Mouse (Mus musculus): Measurements from ENCODE around the gene Adgrg2. TPM values are rescaled to one million over a fixed set of nuclear protein-coding genes. Genes with fewer than 3 reads are reported as not detected.

Adgrg2 gene
- polyA plus RNA-seq, 1 experiment from 2014 or later, result 2.1 TPM

GRCm38 (mm10) chrX:160432192-160432591 lies 41.7 kb downstream of the Adgrg2 start:
- no peak overlapping the region for H3K27ac ChIP-seq

GRCm38 (mm10) chrX:160441272-160441671 lies 50.8 kb downstream of the Adgrg2 start:
- Histone ChIP-seq H3K4me2 (no peak overlapping the region), H3K9ac (replicated peaks) (no peak overlapping the region), H3K9me3 (no peaks in the 10 kb centered on the region), H3K27ac (no peak overlapping the region), H3K4me3 (replicated peaks) (no peak overlapping the region), H3K27me3 (peaks cover 34% of the 10 kb centered on the region), H3K36me3 (no peaks in the 10 kb centered on the region), H3K4me1 (replicated peaks) (no peaks in the 10 kb centered on the region)
- no peak for ATAC-seq (ENCODE audit: insufficient number of reproducible peaks, insufficient read depth, low FRiP score, low TSS enrichment, low read depth)

More at GRCm38 (mm10) chrX:160432192-160432591, 41.7 kb downstream of the Adgrg2 start:
- Histone ChIP-seq H3K9me3 (no peaks in the 10 kb centered on the region), H3K4me3 (replicated peaks) (no peak overlapping the region), H3K4me2 (no peak overlapping the region), H3K36me3 (no peaks in the 10 kb centered on the region), H3K27me3 (peaks cover 9% of the 10 kb centered on the region), H3K4me1 (replicated peaks) (no peaks in the 10 kb centered on the region), H3K9ac (replicated peaks) (no peak overlapping the region)
- no peak for ATAC-seq (ENCODE audit: insufficient number of reproducible peaks, insufficient read depth, low FRiP score, low TSS enrichment, low read depth)
- 89% methylated on average over 7 of the region's 7 CpGs for WGBS

- no peaks in the 10 kb centered on the region for H3K9me3 ChIP-seq
- H3K4me3 ChIP-seq (replicated peaks), result no peak overlapping the region
- H3K9ac ChIP-seq (replicated peaks), result no peak overlapping the region
- H3K4me2 ChIP-seq, result no peak overlapping the region
- H3K4me1 ChIP-seq (replicated peaks), result no peaks in the 10 kb centered on the region
- H3K36me3 ChIP-seq, result no peaks in the 10 kb centered on the region
- ATAC-seq (ENCODE audit: insufficient number of reproducible peaks, insufficient read depth, low FRiP score, low TSS enrichment, low read depth), result no peak
- peaks cover 29% of the 10 kb centered on the region for H3K27me3 ChIP-seq
- WGBS, result 85% methylated on average over 3 of the region's 3 CpGs
- no peak overlapping the region for H3K27ac ChIP-seq
These were observed 57.9 kb downstream of the Adgrg2 start for GRCm38 (mm10) chrX:160448351-160448750.

GRCm38 (mm10) chrX:160449363-160449762 lies 58.9 kb downstream of the Adgrg2 start:
- Histone ChIP-seq H3K36me3 (no peaks in the 10 kb centered on the region), H3K9me3 (no peaks in the 10 kb centered on the region), H3K4me3 (replicated peaks) (no peak overlapping the region), H3K27me3 (peaks cover 28% of the 10 kb centered on the region), H3K9ac (replicated peaks) (no peak overlapping the region), H3K4me2 (no peak overlapping the region), H3K27ac (no peak overlapping the region), H3K4me1 (replicated peaks) (no peaks in the 10 kb centered on the region)
- WGBS, result 75% methylated on average over 2 of the region's 2 CpGs
- no peak for ATAC-seq (ENCODE audit: insufficient number of reproducible peaks, insufficient read depth, low FRiP score, low TSS enrichment, low read depth)

- no peak overlapping the region for H3K27ac ChIP-seq
- peaks cover 10% of the 10 kb centered on the region for H3K27me3 ChIP-seq
- no peaks in the 10 kb centered on the region for H3K9me3 ChIP-seq
- no peaks in the 10 kb centered on the region for H3K36me3 ChIP-seq
- H3K4me1 ChIP-seq (replicated peaks), result no peaks in the 10 kb centered on the region
- 75% methylated on average over 5 of the region's 5 CpGs for WGBS
- no peak overlapping the region for H3K9ac ChIP-seq (replicated peaks)
- ATAC-seq (ENCODE audit: insufficient number of reproducible peaks, insufficient read depth, low FRiP score, low TSS enrichment, low read depth), result no peak
- no peak overlapping the region for H3K4me2 ChIP-seq
- H3K4me3 ChIP-seq (replicated peaks), result no peak overlapping the region
These were observed 65.2 kb downstream of the Adgrg2 start for GRCm38 (mm10) chrX:160455686-160456085.

- Histone ChIP-seq H3K27me3 (peaks cover 10% of the 10 kb centered on the region), H3K36me3 (no peaks in the 10 kb centered on the region), H3K9me3 (no peaks in the 10 kb centered on the region), H3K4me3 (replicated peaks) (no peak overlapping the region), H3K9ac (replicated peaks) (no peak overlapping the region), H3K27ac (no peak overlapping the region), H3K4me2 (no peak overlapping the region), H3K4me1 (replicated peaks) (no peaks in the 10 kb centered on the region)
- 81% methylated on average over 3 of the region's 3 CpGs for WGBS
- ATAC-seq (ENCODE audit: insufficient number of reproducible peaks, insufficient read depth, low FRiP score, low TSS enrichment, low read depth), result no peak
These were observed 80.8 kb downstream of the Adgrg2 start for GRCm38 (mm10) chrX:160471257-160471786.

GRCm38 (mm10) chrX:160489784-160490183 lies 99.3 kb downstream of the Adgrg2 start:
- peaks cover 37% of the 10 kb centered on the region for H3K27me3 ChIP-seq
- H3K4me2 ChIP-seq, result no peak overlapping the region
- no peaks in the 10 kb centered on the region for H3K9me3 ChIP-seq
- no peak overlapping the region for H3K27ac ChIP-seq
- no peaks in the 10 kb centered on the region for H3K36me3 ChIP-seq
- no peaks in the 10 kb centered on the region for H3K4me1 ChIP-seq (replicated peaks)
- no peak for ATAC-seq (ENCODE audit: insufficient number of reproducible peaks, insufficient read depth, low FRiP score, low TSS enrichment, low read depth)
- no peak overlapping the region for H3K9ac ChIP-seq (replicated peaks)
- H3K4me3 ChIP-seq (replicated peaks), result no peak overlapping the region
- 81% methylated on average over 2 of the region's 2 CpGs for WGBS

- no peak for ATAC-seq (ENCODE audit: insufficient number of reproducible peaks, insufficient read depth, low FRiP score, low TSS enrichment, low read depth)
- Histone ChIP-seq H3K4me2 (no peak overlapping the region), H3K27ac (no peak overlapping the region), H3K27me3 (peaks cover 21% of the 10 kb centered on the region), H3K4me1 (replicated peaks) (no peaks in the 10 kb centered on the region), H3K4me3 (replicated peaks) (no peak overlapping the region), H3K9me3 (no peaks in the 10 kb centered on the region), H3K36me3 (no peaks in the 10 kb centered on the region), H3K9ac (replicated peaks) (no peak overlapping the region)
- 67% methylated on average over 2 of the region's 3 CpGs for WGBS
These were observed 103.8 kb downstream of the Adgrg2 start for GRCm38 (mm10) chrX:160494333-160494732.

- no peak overlapping the region for H3K9ac ChIP-seq (replicated peaks)
- peaks cover 21% of the 10 kb centered on the region for H3K27me3 ChIP-seq
- H3K27ac ChIP-seq, result no peak overlapping the region
- H3K4me1 ChIP-seq (replicated peaks), result no peaks in the 10 kb centered on the region
- ATAC-seq (ENCODE audit: insufficient number of reproducible peaks, insufficient read depth, low FRiP score, low TSS enrichment, low read depth), result no peak
- H3K36me3 ChIP-seq, result no peaks in the 10 kb centered on the region
- no peak overlapping the region for H3K4me2 ChIP-seq
- 54% methylated on average over 6 of the region's 6 CpGs for WGBS
- no peaks in the 10 kb centered on the region for H3K9me3 ChIP-seq
- no peak overlapping the region for H3K4me3 ChIP-seq (replicated peaks)
These were observed 104.4 kb downstream of the Adgrg2 start for GRCm38 (mm10) chrX:160494921-160495320.

- no peaks in the 10 kb centered on the region for H3K36me3 ChIP-seq
- H3K4me1 ChIP-seq (replicated peaks), result no peaks in the 10 kb centered on the region
- WGBS, result 72% methylated on average over 5 of the region's 5 CpGs
- H3K4me2 ChIP-seq, result no peak overlapping the region
- no peak overlapping the region for H3K27ac ChIP-seq
- peaks cover 14% of the 10 kb centered on the region for H3K27me3 ChIP-seq
- no peak for ATAC-seq (ENCODE audit: insufficient number of reproducible peaks, insufficient read depth, low FRiP score, low TSS enrichment, low read depth)
- H3K4me3 ChIP-seq (replicated peaks), result no peak overlapping the region
- no peaks in the 10 kb centered on the region for H3K9me3 ChIP-seq
- H3K9ac ChIP-seq (replicated peaks), result no peak overlapping the region
These were observed 106.0 kb downstream of the Adgrg2 start for GRCm38 (mm10) chrX:160496473-160496872.

- Histone ChIP-seq H3K9ac (replicated peaks) (no peak overlapping the region), H3K27me3 (peaks cover 19% of the 10 kb centered on the region), H3K9me3 (no peaks in the 10 kb centered on the region), H3K36me3 (no peaks in the 10 kb centered on the region), H3K4me1 (replicated peaks) (no peaks in the 10 kb centered on the region), H3K27ac (no peak overlapping the region), H3K4me3 (replicated peaks) (no peak overlapping the region), H3K4me2 (no peak overlapping the region)
- no peak for ATAC-seq (ENCODE audit: insufficient number of reproducible peaks, insufficient read depth, low FRiP score, low TSS enrichment, low read depth)
- WGBS, result 90% methylated on average over 3 of the region's 3 CpGs
These were observed 110.6 kb downstream of the Adgrg2 start for GRCm38 (mm10) chrX:160501095-160501494.

- 19% methylated on average over 12 of the region's 12 CpGs for WGBS
- peak overlapping the region; percentile 89; the same call in 1 of the 2 replicates for H3K27ac ChIP-seq
- no peaks in the 10 kb centered on the region for H3K36me3 ChIP-seq
- peak overlapping the region; percentile 55 for H3K4me3 ChIP-seq (replicated peaks)
- H3K4me1 ChIP-seq (replicated peaks), result no peaks in the 10 kb centered on the region
- peak overlapping the region; percentile 55 for H3K9ac ChIP-seq (replicated peaks)
- no peaks in the 10 kb centered on the region for H3K9me3 ChIP-seq
- H3K4me2 ChIP-seq, result peak overlapping the region; percentile 45
- H3K27me3 ChIP-seq, result peaks cover 19% of the 10 kb centered on the region
- ATAC-seq (ENCODE audit: insufficient number of reproducible peaks, insufficient read depth, low FRiP score, low TSS enrichment, low read depth), result peak; percentile 84
These were observed 111.2 kb downstream of the Adgrg2 start for GRCm38 (mm10) chrX:160501687-160502047.
